ENCODE assay signal across 8 mouse cellular contexts in the genomic region with DNA sequence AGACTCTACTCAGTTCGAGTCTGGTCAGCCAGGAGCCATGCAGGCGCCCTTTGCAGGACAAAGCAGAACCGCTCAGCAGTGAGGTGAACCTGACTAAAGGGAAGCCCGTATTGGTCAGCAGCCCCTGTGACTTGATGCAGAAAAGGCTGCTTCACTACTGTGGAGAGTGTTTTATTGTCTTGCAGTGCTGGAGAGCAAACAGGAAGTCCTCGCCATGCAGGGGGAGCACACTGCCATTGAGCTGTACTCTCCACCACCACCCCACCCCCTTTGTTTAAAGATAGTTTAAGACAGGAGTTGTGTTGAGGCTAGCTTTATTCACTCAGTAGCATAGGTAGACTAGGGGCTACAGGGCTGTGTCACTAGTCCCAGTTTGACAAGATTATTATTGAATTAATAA. TPM values are rescaled to one million over a fixed set of nuclear protein-coding genes. Genes with fewer than 3 reads are reported as not detected.
DNase-seq lines count a peak whose midpoint lies in the region; ATAC-seq lines count a peak whose summit lies in the region.

A gene (minus strand): TSS at position 145 of the 400 bp plus-strand sequence.

- no peaks in the 10 kb centered on the region for H3K27me3 ChIP-seq in kidney, embryonic 14.5 days (ENCODE audit: control insufficient read depth, insufficient read depth, low read length)
- no peaks in the 10 kb centered on the region for H3K27me3 ChIP-seq in intestine, embryonic 14.5 days (replicated peaks; ENCODE audit: control insufficient read depth, insufficient read depth, low read length)

- no peaks in the 10 kb centered on the region for H3K36me3 ChIP-seq in kidney, embryonic 14.5 days (ENCODE audit: control insufficient read depth, insufficient read depth, low read length)
- no peaks in the 10 kb centered on the region for H3K36me3 ChIP-seq in intestine, embryonic 14.5 days (ENCODE audit: control insufficient read depth, insufficient read depth, low read length)

- DNase-seq in kidney, adult 18-20 months, result no peak
- no peak for DNase-seq in adrenal gland, postnatal 14 days
- no peak for DNase-seq in gastrocnemius, postnatal 10 days
- DNase-seq in intestine, embryonic 14.5 days (ENCODE audit: low spot score), result no peak
- no peak for DNase-seq in retina, embryonic 14.5 days (ENCODE audit: low spot score)
- DNase-seq in urinary bladder, postnatal 36 days (ENCODE audit: low spot score in 2 of 2), result no peak

- H3K9ac ChIP-seq in kidney, embryonic 14.5 days (ENCODE audit: low read depth, low read length), result no peak within 1 kb of the TSS
- H3K9ac ChIP-seq in intestine, embryonic 14.5 days (ENCODE audit: low read length), result no peak within 1 kb of the TSS

- WGBS in kidney, embryonic 14.5 days, result 77% methylated on average over 5 of the region's 5 CpGs
- WGBS in intestine, embryonic 14.5 days, result 74% methylated on average over 5 of the region's 5 CpGs

- H3K4me1 ChIP-seq in kidney, embryonic 14.5 days (ENCODE audit: control insufficient read depth, insufficient read depth, low read length), result no peaks in the 10 kb centered on the region
- H3K4me1 ChIP-seq in intestine, embryonic 14.5 days (replicated peaks; ENCODE audit: control insufficient read depth, insufficient read depth, low read length), result no peaks in the 10 kb centered on the region

- H3K4me2 ChIP-seq in kidney, embryonic 14.5 days (replicated peaks; ENCODE audit: low read depth, low read length), result no peak within 1 kb of the TSS
- no peak within 1 kb of the TSS for H3K4me2 ChIP-seq in intestine, embryonic 14.5 days (ENCODE audit: low read length)

- H3K27ac ChIP-seq in kidney, embryonic 14.5 days (ENCODE audit: low read depth, low read length), result no peak within 1 kb of the TSS
- no peak within 1 kb of the TSS for H3K27ac ChIP-seq in intestine, embryonic 14.5 days (ENCODE audit: low read depth)

- H3K4me3 ChIP-seq in kidney, embryonic 14.5 days (ENCODE audit: low read length), result no peak within 1 kb of the TSS
- no peak within 1 kb of the TSS for H3K4me3 ChIP-seq in intestine, embryonic 14.5 days (ENCODE audit: low read depth, low read length)

- no peak for ATAC-seq in kidney, embryonic 14.5 days (ENCODE audit: low FRiP score, low TSS enrichment)
- no peak for ATAC-seq in intestine, embryonic 14.5 days (replicated peaks; ENCODE audit: low FRiP score, low TSS enrichment, low read depth)
- ATAC-seq in megakaryocyte progenitor cell, adult 5-6 weeks (replicated peaks; ENCODE audit: poor library complexity), result no peak

- no peaks in the 10 kb centered on the region for H3K9me3 ChIP-seq in kidney, embryonic 14.5 days (ENCODE audit: control insufficient read depth, low read length)
- H3K9me3 ChIP-seq in intestine, embryonic 14.5 days (ENCODE audit: control insufficient read depth, low read length), result no peaks in the 10 kb centered on the region

RNA-seq across cellular contexts. Expression of the gene that starts here (rescaled TPM):
- polyA plus RNA-seq in kidney, embryonic 14.5 days (2014; fragmentation: Nextera tagmentation; extraction: Ambion mirVana), result 120 and 136 TPM in 2 replicates
- 39.5 and 42.3 TPM in 2 replicates for total RNA-seq in adrenal gland, postnatal 14 days (2021)
- total RNA-seq in gastrocnemius, postnatal 10 days (2021), result 10 to 100 TPM; 26.1 to 28.9 TPM
- 107 and 116 TPM in 2 replicates for polyA plus RNA-seq in intestine, embryonic 14.5 days (2014; fragmentation: Nextera tagmentation; extraction: Ambion mirVana)
- 87.5 and 108 TPM in 2 replicates for total RNA-seq in megakaryocyte progenitor cell, adult 5-6 weeks (2015)
- 42.6 and 48.6 TPM in 2 replicates for total RNA-seq in megakaryocyte progenitor cell, adult 5-6 weeks (2017)
